Mouse (Mus musculus): Measurements from ENCODE around the gene Zfp980.
"Not testable (repeated sequence)": the region's sequence is repeated elsewhere in the genome, so short reads cannot be mapped to it uniquely, and the experiment has no call there.

DNA sequence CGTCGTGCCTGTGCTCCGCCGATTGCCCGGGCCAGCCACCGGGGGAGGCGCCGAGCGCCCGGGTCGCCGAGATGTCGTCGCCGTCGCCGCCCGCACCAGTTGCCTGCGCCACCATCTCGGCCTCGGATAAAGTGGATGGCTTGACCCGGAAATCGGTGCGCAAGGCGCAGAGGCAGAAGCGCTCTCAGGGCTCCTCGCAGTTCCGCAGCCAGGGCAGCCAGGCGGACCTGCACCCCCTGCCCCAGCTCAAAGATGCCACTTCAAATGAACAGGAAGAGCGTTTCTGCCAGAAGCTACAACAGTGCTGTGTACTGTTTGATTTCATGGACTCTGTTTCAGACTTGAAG lies 75.1 kb downstream of the Zfp980 start:
- TF ChIP-seq CTCF, EP300 (IDR thresholded peaks at IDR 0.05; ENCODE audit: low read depth): not testable (repeated sequence)
